Mouse (Mus musculus) hindbrain, postnatal 0 days (tissue): ENCODE measurements around the gene Klf7. TPM values are rescaled to one million over a fixed set of nuclear protein-coding genes. Genes with fewer than 3 reads are reported as not detected.

Source experiments
- ATAC-seq: fragments of 200-750 bp; cut with Nextera tagmentation; 2 replicates; pipeline ENCODE4 v1.8.0; 2017; ENCODE audit warnings: mild to moderate bottlenecking, moderate TSS enrichment, moderate library complexity
- DNase-seq: peaks from one replicate; pipeline ENCODE4 v3.0.0-alpha.2; 2015; ENCODE audit warnings: low spot score
- H3K27ac ChIP-seq: fragments of 300-500 bp; sonication (generic); 2 replicates; pipeline ENCODE4 v1.5.1; 2014; ENCODE audit warnings: mild to moderate bottlenecking
- H3K27me3 ChIP-seq: fragments of 300-500 bp; sonication (generic); 2 replicates; pipeline ENCODE4 v1.6.1; 2014; ENCODE audit warnings: low read length, mixed read lengths; ENCODE audit not compliant: insufficient read depth
- H3K36me3 ChIP-seq: fragments of 300-500 bp; sonication (generic); 2 replicates; pipeline ENCODE4 v1.6.1; 2014; ENCODE audit warnings: low read length, mixed read lengths; ENCODE audit not compliant: insufficient read depth
- H3K4me1 ChIP-seq: fragments of 300-500 bp; sonication (generic); 2 replicates; pipeline ENCODE4 v1.6.1; 2014; ENCODE audit warnings: antibody characterized with exemption, low read length, mixed read lengths; ENCODE audit not compliant: insufficient read depth
- H3K4me2 ChIP-seq: fragments of 300-500 bp; sonication (generic); 2 replicates; pipeline ENCODE4 v1.6.1; 2014; ENCODE audit warnings: low read depth, mild to moderate bottlenecking, low read length, moderate library complexity, mixed read lengths
- H3K4me3 ChIP-seq: fragments of 300-500 bp; sonication (generic); 2 replicates; pipeline ENCODE4 v1.5.1; 2014; ENCODE audit warnings: low read length
- H3K9ac ChIP-seq: fragments of 300-500 bp; sonication (generic); replicated peaks from 2 replicates; pipeline ENCODE4 v1.6.1; 2014; ENCODE audit warnings: mild to moderate bottlenecking, low read length, moderate library complexity, mixed read lengths
- H3K9me3 ChIP-seq: fragments of 300-500 bp; sonication (generic); 2 replicates; pipeline ENCODE4 v1.6.1; 2016; ENCODE audit warnings: low read length, mixed read lengths
- CTCF ChIP-seq: IDR thresholded peaks from 2 replicates; pipeline ENCODE4 v1.5.1; 2016; ENCODE audit warnings: antibody characterized with exemption, control low read depth, low read depth
- WGBS: fragments of 180-500 bp; shearing (Covaris S2); extraction: QIAGEN DNeasy Blood & Tissue Kit; methylation state at CpG from one replicate; pipeline ENCODE4 v1.1.7; 2014; 5-methylcytosine and 5-hydroxymethylcytosine counted together
- polyA plus RNA-seq: library from polyadenylated mRNA; unstranded; fragments of >200 nt; fragmentation: Nextera tagmentation; extraction: Ambion mirVana; gene quantifications from 2 replicates; pipeline ENCODE4 v1.2.1, GENCODE M21; 2015
- total RNA-seq: library from RNA; depleted of rRNA; stranded (reverse); fragments of >200 nt; gene quantifications from 2 replicates; pipeline ENCODE4 v1.2.3, GENCODE M21; 2014

Klf7 gene
- total and polyA plus RNA-seq, 2 experiments from 2014 or later, result 48.0 to 120 TPM

- DNase-seq (no peak), ATAC-seq (no peak)
- Histone ChIP-seq H3K36me3 (no peaks in the 10 kb centered on the region), H3K4me3 (no peak overlapping the region), H3K27me3 (no peaks in the 10 kb centered on the region), H3K9ac (no peak overlapping the region), H3K9me3 (no peaks in the 10 kb centered on the region), H3K4me2 (no peak overlapping the region), H3K4me1 (peaks cover under 1% of the 10 kb centered on the region; the same call in 1 of the 2 replicates), H3K27ac (no peak overlapping the region)
- no peak for TF ChIP-seq CTCF
- 98% methylated on average over 2 of the region's 2 CpGs for WGBS
Measured at GRCm38 (mm10) chr1:64000597-64000996, 121.5 kb downstream of the Klf7 start.

- Histone ChIP-seq H3K4me3 (no peak overlapping the region), H3K27ac (0 out of 2 replicates have a peak overlapping the region, but pooled peaks have one; percentile 26), H3K4me2 (no peak overlapping the region), H3K4me1 (peaks cover 9% of the 10 kb centered on the region), H3K27me3 (no peaks in the 10 kb centered on the region), H3K9ac (no peak overlapping the region), H3K9me3 (no peaks in the 10 kb centered on the region), H3K36me3 (no peaks in the 10 kb centered on the region)
- no peak for TF ChIP-seq CTCF
- DNase-seq (peak; percentile 52), ATAC-seq (no peak)
- 51% methylated on average over 8 of the region's 8 CpGs for WGBS
Measured at GRCm38 (mm10) chr1:63999481-63999880, 122.6 kb downstream of the Klf7 start.

GRCm38 (mm10) chr1:63998901-63999300, 123.2 kb downstream of the Klf7 start:
- no peaks in the 10 kb centered on the region for H3K27me3 ChIP-seq
- H3K27ac ChIP-seq, result 0 out of 2 replicates have a peak overlapping the region, but pooled peaks have one; percentile 26
- no peak overlapping the region for H3K4me3 ChIP-seq
- no peaks in the 10 kb centered on the region for H3K9me3 ChIP-seq
- TF ChIP-seq CTCF, result no peak
- H3K9ac ChIP-seq, result no peak overlapping the region
- peaks cover 13% of the 10 kb centered on the region for H3K4me1 ChIP-seq
- DNase-seq, result no peak
- WGBS, result 72% methylated on average over 4 of the region's 4 CpGs
- H3K4me2 ChIP-seq, result no peak overlapping the region
- ATAC-seq, result no peak
- H3K36me3 ChIP-seq, result no peaks in the 10 kb centered on the region

GRCm38 (mm10) chr1:63998139-63998538, 123.9 kb downstream of the Klf7 start:
- 77% methylated on average over 2 of the region's 2 CpGs for WGBS
- H3K4me3 ChIP-seq, result no peak overlapping the region
- no peak overlapping the region for H3K4me2 ChIP-seq

GRCm38 (mm10) chr1:63995828-63996227, 126.3 kb downstream of the Klf7 start:
- DNase-seq (no peak), ATAC-seq (no peak)
- Histone ChIP-seq H3K9me3 (no peaks in the 10 kb centered on the region), H3K4me3 (no peak overlapping the region), H3K36me3 (no peaks in the 10 kb centered on the region), H3K27me3 (no peaks in the 10 kb centered on the region), H3K4me2 (no peak overlapping the region), H3K9ac (no peak overlapping the region), H3K27ac (no peak overlapping the region), H3K4me1 (peaks cover 21% of the 10 kb centered on the region)
- TF ChIP-seq CTCF, result no peak
- WGBS, result 39% methylated on average over 4 of the region's 4 CpGs

More at GRCm38 (mm10) chr1:63998139-63998538, 123.9 kb downstream of the Klf7 start:
- ATAC-seq, result no peak
- peaks cover 21% of the 10 kb centered on the region for H3K4me1 ChIP-seq
- no peak overlapping the region for H3K27ac ChIP-seq
- no peak; the same call in 1 of the 2 replicates for TF ChIP-seq CTCF
- H3K36me3 ChIP-seq, result no peaks in the 10 kb centered on the region
- no peak overlapping the region for H3K9ac ChIP-seq
- no peaks in the 10 kb centered on the region for H3K27me3 ChIP-seq
- DNase-seq, result no peak
- no peaks in the 10 kb centered on the region for H3K9me3 ChIP-seq

- 0 out of 2 replicates have a peak overlapping the region, but pooled peaks have one; percentile 21 for H3K9ac ChIP-seq
- 41% methylated on average over 5 of the region's 5 CpGs for whole genome bisulfite sequencing
- peak overlapping the region; percentile 59; the same call in 1 of the 2 replicates for H3K27ac ChIP-seq
- H3K4me3 ChIP-seq, result no peak overlapping the region
- ATAC-seq (peak; percentile 33; the same call in 1 of the 2 replicates), DNase-seq (no peak)
- no peaks in the 10 kb centered on the region for H3K9me3 ChIP-seq
- H3K4me1 ChIP-seq, result peaks cover 21% of the 10 kb centered on the region
- H3K4me2 ChIP-seq, result 0 out of 2 replicates have a peak overlapping the region, but pooled peaks have one; percentile 25
- H3K27me3 ChIP-seq, result no peaks in the 10 kb centered on the region
- H3K36me3 ChIP-seq, result no peaks in the 10 kb centered on the region
- no peak for TF ChIP-seq CTCF
Measured at GRCm38 (mm10) chr1:63995137-63995492, 127.0 kb downstream of the Klf7 start.
